Comparison of ENCODE assay signal across 12 mouse cellular contexts in genomic region chr4:89527966-89528365, GRCm38 (mm10).
"Had no signal": no experiment of that assay in that cellular context is flagged by ENCODE, and none has a peak within 500 bp of the region (broad histone marks: within the 10 kb centered on the region; RNA-seq: fewer than 3 reads in every experiment).

No protein-coding gene starts in this region.

- DNase-seq: kidney, postnatal 14 days; lung, embryonic 14.5 days; lung, postnatal 14 days; right cerebral cortex, adult 18-20 months; right cerebral cortex, postnatal 25 days had no signal

- H3K4me1 ChIP-seq: midbrain, embryonic 13.5 days had no signal

- H3K4me3 ChIP-seq: kidney, embryonic 15.5 days; limb, embryonic 10.5 days; midbrain, embryonic 13.5 days; neural tube, embryonic 15.5 days had no signal

- H3K9ac ChIP-seq: kidney, embryonic 15.5 days; lung, embryonic 14.5 days; midbrain, embryonic 13.5 days; neural tube, embryonic 15.5 days had no signal

- ATAC-seq: midbrain, embryonic 13.5 days had no signal

- H3K36me3 ChIP-seq: kidney, embryonic 15.5 days; limb, embryonic 10.5 days; midbrain, embryonic 13.5 days; neural tube, embryonic 15.5 days had no signal

- H3K27ac ChIP-seq: kidney, embryonic 15.5 days; limb, embryonic 10.5 days; macrophage; midbrain, embryonic 13.5 days; neural tube, embryonic 15.5 days; stomach, postnatal 0 days had no signal

- H3K4me2 ChIP-seq: kidney, embryonic 15.5 days; liver, embryonic 11.5 days; lung, embryonic 14.5 days; midbrain, embryonic 13.5 days; neural tube, embryonic 15.5 days had no signal

- H3K9me3 ChIP-seq: kidney, embryonic 15.5 days; limb, embryonic 10.5 days; midbrain, embryonic 13.5 days; neural tube, embryonic 15.5 days had no signal
